Mouse (Mus musculus): Measurements from ENCODE around the gene Gpr135. TPM values are rescaled to one million over a fixed set of nuclear protein-coding genes. Genes with fewer than 3 reads are reported as not detected.
"Not testable (repeated sequence)": the region's sequence is repeated elsewhere in the genome, so short reads cannot be mapped to it uniquely, and the experiment has no call there.

Gene Gpr135
- polyA plus RNA-seq, 1 experiment, result 9.7 TPM

GRCm38 (mm10) chr12:72081961-72082360 lies 11.0 kb upstream of the Gpr135 start:
- no peak for DNase-seq
- no peaks in the 10 kb centered on the region; the same call in 1 of the 2 replicates for H3K4me1 ChIP-seq (ENCODE audit: control insufficient read depth, insufficient read depth, low read length)
- TF ChIP-seq POLR2A (IDR thresholded peaks at IDR 0.05; ENCODE audit: borderline replicate concordance, insufficient read depth, low read length), result no peak
- no peak for TF ChIP-seq CTCF (IDR thresholded peaks at IDR 0.05; ENCODE audit: borderline replicate concordance, insufficient read depth, low read depth, low read length)
- no peak overlapping the region for H3K4me3 ChIP-seq (replicated peaks; ENCODE audit: insufficient read depth, low read depth, low read length)
- 89% methylated on average over 3 of the region's 3 CpGs for WGBS
- H3K27me3 ChIP-seq (ENCODE audit: control insufficient read depth, insufficient read depth, low read length), result no peaks in the 10 kb centered on the region
- no peak overlapping the region for H3K27ac ChIP-seq (ENCODE audit: insufficient read depth, low read length)

- Histone ChIP-seq H3K4me3 (replicated peaks; ENCODE audit: insufficient read depth, low read depth, low read length) (no peak overlapping the region), H3K27me3 (ENCODE audit: control insufficient read depth, insufficient read depth, low read length) (no peaks in the 10 kb centered on the region), H3K4me1 (ENCODE audit: control insufficient read depth, insufficient read depth, low read length) (no peaks in the 10 kb centered on the region), H3K27ac (ENCODE audit: insufficient read depth, low read length) (no peak overlapping the region)
- WGBS, result 93% methylated on average over 3 of the region's 3 CpGs
- TF ChIP-seq CTCF (IDR thresholded peaks at IDR 0.05; ENCODE audit: borderline replicate concordance, insufficient read depth, low read depth, low read length) (no peak), POLR2A (IDR thresholded peaks at IDR 0.05; ENCODE audit: borderline replicate concordance, insufficient read depth, low read length) (no peak)
- DNase-seq, result no peak
Observed at GRCm38 (mm10) chr12:72078248-72078647, 7.3 kb upstream of the Gpr135 start.

DNA sequence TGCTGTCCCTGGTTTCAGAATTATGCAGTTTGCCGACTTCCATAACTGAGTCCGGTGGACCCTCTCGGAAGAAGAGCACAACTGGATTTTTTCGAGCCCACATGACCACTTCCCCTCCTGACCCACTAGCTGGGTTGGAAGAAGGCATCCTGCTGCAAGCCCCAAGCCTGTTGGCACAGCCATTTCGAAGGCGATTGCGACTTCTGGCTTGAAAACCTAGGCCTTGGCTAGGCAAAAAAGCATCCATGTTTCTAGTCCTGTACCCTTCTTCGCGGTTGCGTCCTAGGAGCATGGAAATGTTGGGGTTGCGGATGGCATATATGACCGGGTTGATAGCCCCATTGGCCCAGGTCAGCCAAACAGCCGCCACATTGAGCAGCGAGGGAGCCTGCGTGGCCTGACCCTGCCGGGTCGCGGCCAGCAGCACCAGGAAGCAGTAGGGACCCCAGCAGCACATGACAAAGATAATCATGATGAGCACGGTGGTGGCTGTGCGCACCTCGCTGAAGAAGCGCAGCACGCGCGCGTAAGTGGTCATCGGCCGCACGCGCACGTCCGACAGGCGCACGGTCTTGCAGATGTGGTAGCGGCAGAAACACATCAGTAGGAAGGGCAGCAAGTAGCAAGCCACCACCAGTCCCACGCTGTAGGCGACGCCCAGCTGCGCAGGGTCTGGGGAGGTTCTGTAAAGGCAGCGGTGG lies 1.1 kb downstream of the Gpr135 start:
- Histone ChIP-seq H3K4me1 (ENCODE audit: control insufficient read depth, insufficient read depth, low read length) (no peaks in the 10 kb centered on the region), H3K27me3 (ENCODE audit: control insufficient read depth, insufficient read depth, low read length) (no peaks in the 10 kb centered on the region), H3K4me3 (replicated peaks; ENCODE audit: insufficient read depth, low read depth, low read length) (peak overlapping the region; percentile 75), H3K27ac (ENCODE audit: insufficient read depth, low read length) (no peak overlapping the region)
- 7% methylated on average over 40 of the region's 40 CpGs for WGBS
- DNase-seq, result no peak
- TF ChIP-seq POLR2A (IDR thresholded peaks at IDR 0.05; ENCODE audit: borderline replicate concordance, insufficient read depth, low read length) (no peak), CTCF (IDR thresholded peaks at IDR 0.05; ENCODE audit: borderline replicate concordance, insufficient read depth, low read depth, low read length) (no peak)

- TF ChIP-seq CTCF (IDR thresholded peaks at IDR 0.05; ENCODE audit: borderline replicate concordance, insufficient read depth, low read depth, low read length) (no peak), POLR2A (IDR thresholded peaks at IDR 0.05; ENCODE audit: borderline replicate concordance, insufficient read depth, low read length) (no peak)
- H3K27me3 ChIP-seq (ENCODE audit: control insufficient read depth, insufficient read depth, low read length), result no peaks in the 10 kb centered on the region
- H3K4me1 ChIP-seq (ENCODE audit: control insufficient read depth, insufficient read depth, low read length), result no peaks in the 10 kb centered on the region
- no peak overlapping the region for H3K27ac ChIP-seq (ENCODE audit: insufficient read depth, low read length)
- DNase-seq, result no peak
- WGBS, result 70% methylated on average over 1 of the region's 1 CpGs
- no peak overlapping the region for H3K4me3 ChIP-seq (replicated peaks; ENCODE audit: insufficient read depth, low read depth, low read length)
Observed at GRCm38 (mm10) chr12:72057780-72058179, 13.1 kb downstream of the Gpr135 start.

DNA sequence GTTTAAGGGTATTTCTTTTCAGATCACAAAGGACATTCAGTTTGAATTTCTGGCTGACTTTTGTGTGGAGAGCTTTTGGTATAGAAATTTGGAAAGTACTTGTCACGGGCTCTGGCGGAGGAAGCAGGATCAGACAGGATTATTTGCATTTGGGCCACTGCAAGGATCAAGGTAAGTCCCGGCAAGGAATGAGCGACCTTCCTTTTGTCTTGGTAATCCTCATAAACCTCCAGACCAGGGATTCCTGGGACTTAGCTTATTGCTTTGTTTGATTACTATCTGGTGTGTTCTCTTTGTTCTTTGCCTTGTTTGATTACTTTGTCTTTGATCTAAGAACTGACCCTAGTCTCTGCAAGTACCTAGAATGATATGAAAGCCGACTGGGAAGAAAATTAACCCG lies 17.1 kb downstream of the Gpr135 start:
- TF ChIP-seq CTCF (IDR thresholded peaks at IDR 0.05; ENCODE audit: borderline replicate concordance, insufficient read depth, low read depth, low read length), result no peak
- H3K27ac ChIP-seq (ENCODE audit: insufficient read depth, low read length), result no peak overlapping the region
- DNase-seq, result no peak
- H3K27me3 ChIP-seq (ENCODE audit: control insufficient read depth, insufficient read depth, low read length), result no peaks in the 10 kb centered on the region
- no peak overlapping the region for H3K4me3 ChIP-seq (replicated peaks; ENCODE audit: insufficient read depth, low read depth, low read length)
- WGBS, result 64% methylated on average over 6 of the region's 6 CpGs
- H3K4me1 ChIP-seq (ENCODE audit: control insufficient read depth, insufficient read depth, low read length), result no peaks in the 10 kb centered on the region

- 30% methylated on average over 6 of the region's 6 CpGs for WGBS
- no peak for TF ChIP-seq POLR2A (IDR thresholded peaks at IDR 0.05; ENCODE audit: borderline replicate concordance, insufficient read depth, low read length)
- peak; percentile 39; the same call in 1 of the 2 replicates for TF ChIP-seq CTCF (IDR thresholded peaks at IDR 0.05; ENCODE audit: borderline replicate concordance, insufficient read depth, low read depth, low read length)
- H3K4me1 ChIP-seq (ENCODE audit: control insufficient read depth, insufficient read depth, low read length), result no peaks in the 10 kb centered on the region
- no peak overlapping the region for H3K27ac ChIP-seq (ENCODE audit: insufficient read depth, low read length)
- H3K27me3 ChIP-seq (ENCODE audit: control insufficient read depth, insufficient read depth, low read length), result no peaks in the 10 kb centered on the region
- H3K4me3 ChIP-seq (replicated peaks; ENCODE audit: insufficient read depth, low read depth, low read length), result no peak overlapping the region
- DNase-seq, result peak in 1 of 2 experiments; percentile 28
Observed at GRCm38 (mm10) chr12:72053303-72053702, 17.6 kb downstream of the Gpr135 start.

GRCm38 (mm10) chr12:72052571-72052970 lies 18.4 kb downstream of the Gpr135 start:
- TF ChIP-seq POLR2A (IDR thresholded peaks at IDR 0.05; ENCODE audit: borderline replicate concordance, insufficient read depth, low read length) (no peak), CTCF (IDR thresholded peaks at IDR 0.05; ENCODE audit: borderline replicate concordance, insufficient read depth, low read depth, low read length) (no peak)
- H3K27ac ChIP-seq (ENCODE audit: insufficient read depth, low read length), result no peak overlapping the region
- no peak for DNase-seq
- 77% methylated on average over 6 of the region's 6 CpGs for WGBS
- H3K4me1 ChIP-seq (ENCODE audit: control insufficient read depth, insufficient read depth, low read length), result no peaks in the 10 kb centered on the region
- H3K4me3 ChIP-seq (replicated peaks; ENCODE audit: insufficient read depth, low read depth, low read length), result no peak overlapping the region
- H3K27me3 ChIP-seq (ENCODE audit: control insufficient read depth, insufficient read depth, low read length), result no peaks in the 10 kb centered on the region

DNA sequence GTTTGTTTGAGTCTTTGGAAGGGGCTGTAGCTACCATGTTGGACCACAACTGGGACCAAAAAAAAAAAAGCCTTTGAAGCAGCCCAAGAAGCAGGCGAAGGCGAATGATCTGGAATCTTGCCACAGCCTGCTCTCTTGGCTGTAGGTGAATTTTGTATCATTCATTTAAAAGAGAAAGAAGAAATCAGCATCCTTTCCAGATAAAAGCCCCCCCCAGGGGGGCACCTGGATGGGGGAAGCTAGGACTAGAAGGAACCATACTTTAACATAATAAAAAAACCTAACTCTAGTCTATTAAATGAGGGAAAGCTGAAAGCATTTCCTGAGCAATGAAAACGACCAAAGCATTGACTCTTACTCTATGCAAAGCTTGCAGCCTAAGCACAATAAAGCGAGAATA lies 20.1 kb downstream of the Gpr135 start:
- TF ChIP-seq POLR2A (IDR thresholded peaks at IDR 0.05; ENCODE audit: borderline replicate concordance, insufficient read depth, low read length) (no peak), CTCF (IDR thresholded peaks at IDR 0.05; ENCODE audit: borderline replicate concordance, insufficient read depth, low read depth, low read length) (no peak)
- 83% methylated on average over 4 of the region's 4 CpGs for WGBS
- no peaks in the 10 kb centered on the region for H3K27me3 ChIP-seq (ENCODE audit: control insufficient read depth, insufficient read depth, low read length)
- H3K4me1 ChIP-seq (ENCODE audit: control insufficient read depth, insufficient read depth, low read length), result no peaks in the 10 kb centered on the region
- no peak overlapping the region for H3K4me3 ChIP-seq (replicated peaks; ENCODE audit: insufficient read depth, low read depth, low read length)
- DNase-seq, result no peak
- H3K27ac ChIP-seq (ENCODE audit: insufficient read depth, low read length), result no peak overlapping the region

DNA sequence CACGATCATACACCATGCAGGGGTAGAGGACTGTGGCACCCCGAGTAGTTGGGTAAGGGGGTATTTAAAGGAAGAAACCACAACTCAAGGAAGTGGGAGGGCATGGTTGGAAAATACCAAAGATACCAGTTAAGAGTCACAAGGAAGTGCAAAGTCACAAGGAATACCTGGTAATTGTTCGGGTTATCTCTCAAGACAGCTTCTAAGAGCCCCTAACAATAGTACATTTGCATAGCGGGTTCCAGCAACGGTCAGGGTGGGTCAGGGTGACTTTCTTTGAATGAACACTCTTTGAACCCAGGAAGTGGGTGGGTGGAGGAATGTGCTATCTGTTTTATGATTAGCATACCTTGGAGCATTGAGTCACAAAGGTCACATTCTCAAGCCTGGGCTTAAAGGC lies 20.8 kb downstream of the Gpr135 start:
- H3K4me3 ChIP-seq (replicated peaks; ENCODE audit: insufficient read depth, low read depth, low read length); DNase-seq; H3K27ac ChIP-seq (ENCODE audit: insufficient read depth, low read length); H3K27me3 ChIP-seq (ENCODE audit: control insufficient read depth, insufficient read depth, low read length); H3K4me1 ChIP-seq (ENCODE audit: control insufficient read depth, insufficient read depth, low read length): not testable (repeated sequence)
- WGBS, result 92% methylated on average over 5 of the region's 5 CpGs

Data from cerebellum, adult 2 months (tissue).